Mouse (Mus musculus) embryo, embryonic 11 days (tissue): ENCODE results near the gene Rftn1.
"Not testable (repeated sequence)": the region's sequence is repeated elsewhere in the genome, so short reads cannot be mapped to it uniquely, and the experiment has no call there.

Experiments
- DNase-seq: peaks from one replicate; pipeline ENCODE4 v3.0.0-alpha.2; 2015

The Rftn1 gene

DNA sequence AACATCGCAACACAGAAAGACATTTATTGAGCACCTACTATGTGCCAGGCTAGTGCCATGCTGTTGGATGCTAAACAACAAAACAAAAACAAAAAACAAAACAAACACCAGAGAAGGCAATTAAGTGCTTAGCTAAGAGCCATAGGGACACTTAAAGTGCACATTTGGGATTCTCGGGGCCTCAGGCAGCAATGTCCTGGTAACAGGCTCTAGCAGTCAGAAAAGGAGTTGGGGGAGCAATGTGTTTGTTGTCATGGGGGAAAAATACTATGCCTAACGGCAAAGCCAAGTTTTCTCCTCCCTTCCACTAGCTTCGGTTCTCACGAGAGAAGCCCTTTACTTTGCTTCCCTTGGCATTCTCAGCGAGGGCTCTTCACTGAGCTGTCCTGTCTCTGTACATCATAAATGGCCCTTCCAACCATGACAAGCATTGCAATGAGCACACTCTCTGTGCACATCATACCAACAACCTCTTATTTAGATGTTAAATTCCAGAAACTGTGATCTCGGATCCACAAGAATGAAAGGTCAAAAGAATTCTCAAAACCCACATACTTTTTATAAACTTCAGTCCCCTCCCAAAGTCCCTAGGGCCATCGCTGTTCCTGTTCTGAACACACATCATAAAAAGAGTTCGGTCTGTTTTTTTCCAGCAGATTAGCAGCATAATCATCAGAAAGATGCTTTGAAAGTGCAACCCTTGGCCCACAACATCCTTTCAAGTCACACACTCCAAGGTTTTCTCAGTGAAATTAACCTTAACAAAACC is 63.2 kb downstream of the Rftn1 start:
- no peak for DNase-seq

- no peak for DNase-seq
Observed at GRCm38 (mm10) chr17:50126545-50126944, 63.9 kb downstream of the Rftn1 start.

GRCm38 (mm10) chr17:50125900-50126299 is 64.6 kb downstream of the Rftn1 start:
- DNase-seq: no peak

DNA sequence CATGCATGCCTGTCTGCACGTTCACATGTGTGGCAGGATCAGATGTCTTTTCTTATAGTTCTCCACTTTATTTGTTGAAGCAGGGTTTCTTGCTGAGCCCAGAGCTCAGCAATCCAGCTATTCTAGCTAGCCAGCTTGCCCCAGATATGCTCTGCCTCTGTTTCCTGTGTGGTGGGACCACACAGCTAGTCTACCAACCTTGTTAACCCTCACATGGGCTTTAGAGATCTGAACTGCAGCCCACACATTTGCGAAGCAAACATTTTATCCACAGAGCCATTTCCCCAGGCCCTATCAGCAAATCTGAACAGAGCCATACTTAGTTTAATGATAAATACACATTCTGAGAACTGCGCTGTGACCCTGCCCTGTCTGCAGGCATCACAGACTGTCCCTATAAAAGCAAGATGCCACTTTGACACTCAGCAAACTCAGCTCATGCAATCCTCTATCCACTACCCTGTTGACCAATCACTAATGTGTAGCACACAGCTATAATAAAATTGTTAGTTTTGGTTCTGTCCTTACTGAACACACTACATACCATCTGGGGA is 65.2 kb downstream of the Rftn1 start:
- no peak for DNase-seq

- no peak for DNase-seq
Observed at GRCm38 (mm10) chr17:50124708-50125107, 65.8 kb downstream of the Rftn1 start.

GRCm38 (mm10) chr17:50122555-50122954 is 67.9 kb downstream of the Rftn1 start:
- DNase-seq: no peak

- no peak for DNase-seq
Observed at GRCm38 (mm10) chr17:50120098-50120497, 70.4 kb downstream of the Rftn1 start.

DNA sequence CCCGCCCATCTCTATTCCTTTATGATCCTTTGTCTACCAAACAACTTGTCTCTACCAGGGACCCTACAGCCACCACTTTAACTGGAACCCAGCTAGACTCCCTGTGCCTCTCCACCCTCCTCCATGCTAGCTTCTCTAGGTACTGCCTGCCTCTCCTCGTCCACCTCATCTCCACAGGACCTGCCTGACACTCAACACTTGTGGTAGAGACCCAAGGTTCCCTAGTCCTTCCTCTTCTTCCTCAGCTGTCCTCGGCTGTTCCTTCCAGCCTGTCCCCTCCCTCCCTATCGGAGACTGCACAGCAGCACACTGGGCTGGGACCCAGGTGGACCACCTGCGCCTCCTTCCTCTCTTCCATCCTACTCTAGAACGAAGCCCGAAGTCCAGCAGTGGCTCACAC is 73.0 kb downstream of the Rftn1 start:
- no peak for DNase-seq

DNA sequence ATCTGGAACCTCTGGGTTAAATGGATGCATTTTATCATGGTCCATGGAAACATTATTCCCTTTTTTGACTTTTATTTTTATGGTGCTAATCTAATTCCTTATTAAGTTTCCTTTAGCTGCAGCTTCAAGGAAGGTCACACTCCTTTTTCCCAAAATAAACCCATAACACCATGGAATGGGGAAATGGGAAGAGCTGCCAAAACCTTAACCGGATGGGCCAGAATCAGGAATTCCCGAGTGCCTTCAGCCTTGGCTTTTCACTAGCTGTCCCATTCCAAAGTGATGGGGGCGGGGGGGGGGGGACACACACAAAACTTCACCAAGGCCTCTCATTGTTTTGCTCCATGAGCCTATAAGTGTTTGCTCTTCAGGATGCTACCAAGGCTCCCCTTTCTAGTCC is 73.5 kb downstream of the Rftn1 start:
- DNase-seq: no peak

- DNase-seq: not testable (repeated sequence)
Observed at GRCm38 (mm10) chr17:50116401-50116800, 74.1 kb downstream of the Rftn1 start.

- not testable (repeated sequence) for DNase-seq
Observed at GRCm38 (mm10) chr17:50115716-50116115, 74.8 kb downstream of the Rftn1 start.

DNA sequence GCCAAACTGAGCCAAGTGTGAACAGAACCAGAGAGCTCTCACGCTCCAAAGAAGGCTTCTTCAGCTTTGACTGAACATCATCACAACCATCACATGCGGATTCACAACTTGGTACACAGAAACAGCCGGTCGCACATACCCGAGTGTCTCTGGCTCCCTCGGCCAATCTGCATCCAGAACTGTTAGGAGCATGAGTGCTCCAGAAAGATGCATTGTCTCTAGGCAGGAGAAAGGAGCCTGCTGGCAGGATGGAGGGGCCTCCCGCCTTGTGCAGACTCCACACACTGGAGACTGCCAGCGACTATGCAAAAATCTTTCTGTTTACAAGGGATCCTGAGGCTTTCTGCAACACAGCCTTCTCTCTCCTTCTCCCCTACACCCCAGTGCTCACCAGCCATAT is 75.8 kb downstream of the Rftn1 start:
- DNase-seq: no peak

GRCm38 (mm10) chr17:50110650-50111415 is 79.6 kb downstream of the Rftn1 start:
- no peak for DNase-seq

- no peak for DNase-seq
Observed at GRCm38 (mm10) chr17:50106811-50107210, 83.7 kb downstream of the Rftn1 start.

DNA sequence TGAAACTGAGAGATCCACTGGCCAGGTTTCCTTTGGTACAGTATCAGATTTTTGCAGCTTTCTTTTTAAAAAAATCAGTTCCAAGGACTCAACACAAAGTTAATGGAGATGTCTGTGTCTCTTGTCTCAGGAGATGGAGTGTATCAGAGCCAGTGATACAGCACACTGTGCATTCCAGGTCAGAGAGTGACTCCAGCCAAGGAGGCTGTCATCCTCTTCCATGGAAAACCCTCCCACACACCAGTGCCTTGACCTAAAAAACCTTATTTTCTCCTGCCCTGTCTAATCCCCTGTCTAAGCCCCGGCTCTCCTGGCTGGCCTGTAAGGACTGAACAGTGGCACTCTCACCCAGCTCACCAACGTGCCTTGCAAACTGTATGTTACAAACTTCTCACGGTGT is 86.3 kb downstream of the Rftn1 start:
- DNase-seq: no peak

DNA sequence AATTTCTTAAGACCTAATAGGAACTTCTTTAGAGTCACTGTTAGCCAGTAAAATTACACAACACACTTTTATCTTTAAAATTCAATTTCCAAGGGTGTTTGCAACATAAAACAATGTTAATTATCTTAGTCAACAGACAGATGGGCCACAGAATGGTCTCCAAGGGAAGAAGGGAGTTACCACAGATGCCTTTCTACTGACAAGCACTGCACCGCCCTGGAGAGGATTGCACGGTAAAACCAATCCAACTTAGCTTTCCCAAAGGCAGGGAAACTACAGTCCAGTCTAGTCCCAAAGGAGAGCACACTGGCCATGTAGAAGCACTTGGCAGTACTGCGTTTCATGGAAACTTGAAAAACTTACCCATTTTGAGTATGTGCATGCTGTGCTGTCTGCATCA is 89.1 kb downstream of the Rftn1 start:
- DNase-seq: no peak

DNA sequence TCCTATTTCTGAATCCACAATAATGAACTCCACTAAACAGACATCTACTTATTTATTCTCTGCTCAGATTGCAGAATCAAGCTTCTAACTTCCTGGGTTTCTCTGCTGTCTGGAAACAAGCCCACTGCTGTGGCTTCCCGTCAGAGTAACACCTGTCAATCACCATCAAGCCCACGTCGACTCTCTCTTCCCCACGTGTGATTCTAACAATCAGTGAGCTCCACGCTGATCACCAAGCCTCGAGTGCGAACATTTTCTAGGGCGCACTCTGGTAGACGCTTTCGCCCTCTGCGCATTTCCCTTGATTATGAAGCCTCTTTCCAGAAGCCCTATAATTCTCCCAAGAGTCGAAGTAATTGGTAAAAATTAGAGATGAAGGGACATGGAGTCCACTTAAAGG is 90.4 kb downstream of the Rftn1 start:
- no peak for DNase-seq

DNA sequence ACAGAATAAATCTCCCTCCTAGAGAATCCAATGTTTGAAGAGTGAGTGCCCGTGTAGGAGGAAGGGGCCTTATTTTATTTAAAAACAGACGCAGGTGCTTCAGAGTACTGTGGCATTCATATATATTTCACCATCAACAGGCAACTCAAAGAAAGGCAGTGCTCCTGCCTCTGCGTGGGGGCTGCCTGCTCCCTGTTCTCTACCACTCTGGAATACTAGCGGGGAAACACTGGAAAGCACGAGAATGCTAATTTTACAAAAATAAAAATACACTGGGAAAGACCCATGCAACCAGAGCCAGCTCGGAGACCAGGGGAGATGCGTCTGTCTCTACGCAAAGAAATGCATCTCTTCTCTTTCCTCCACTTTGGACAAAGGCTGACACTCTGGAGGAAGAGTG is 91.1 kb downstream of the Rftn1 start:
- DNase-seq: no peak

DNA sequence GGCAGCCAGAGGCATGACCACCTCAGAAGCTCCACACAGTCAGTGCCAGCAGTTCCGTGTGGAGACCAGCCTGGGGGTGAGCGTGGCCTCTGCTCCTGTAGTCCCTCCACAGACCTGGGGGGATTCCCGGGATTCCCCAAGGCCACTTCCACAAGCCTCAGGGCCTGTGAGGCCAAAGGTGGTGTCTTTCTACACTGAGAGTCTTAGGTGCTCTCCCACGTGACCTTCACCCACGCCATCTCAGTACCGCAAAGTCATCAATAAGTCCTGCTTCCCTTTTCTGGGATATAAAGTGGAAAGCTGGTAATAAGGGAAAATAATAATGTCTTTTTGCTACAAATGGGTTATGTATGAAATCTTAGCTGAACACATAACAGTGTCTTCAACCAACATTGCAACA is 92.2 kb downstream of the Rftn1 start:
- no peak for DNase-seq

GRCm38 (mm10) chr17:50097831-50098230 is 92.6 kb downstream of the Rftn1 start:
- DNase-seq: no peak

DNA sequence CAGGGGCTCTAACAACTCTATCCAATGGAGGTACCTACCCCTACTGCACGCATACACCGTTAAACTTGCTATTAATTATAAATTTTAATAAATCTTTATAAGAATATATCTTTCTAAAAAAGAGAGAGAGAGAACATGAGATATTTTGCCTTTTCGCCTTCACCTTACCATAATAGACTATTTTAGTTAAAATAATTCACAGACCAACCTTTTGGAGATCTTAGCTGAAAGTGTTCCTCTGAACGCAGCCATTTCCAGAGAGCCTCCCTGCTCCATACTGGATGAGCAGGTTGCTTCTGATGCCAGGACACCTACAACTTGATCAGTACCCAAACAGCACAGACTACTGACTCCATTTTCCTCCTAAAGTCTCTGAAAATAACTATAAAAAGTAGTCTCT is 94.2 kb downstream of the Rftn1 start:
- no peak for DNase-seq

GRCm38 (mm10) chr17:50094596-50094995 is 95.9 kb downstream of the Rftn1 start:
- no peak for DNase-seq

GRCm38 (mm10) chr17:50094077-50094476 is 96.4 kb downstream of the Rftn1 start:
- no peak for DNase-seq

DNA sequence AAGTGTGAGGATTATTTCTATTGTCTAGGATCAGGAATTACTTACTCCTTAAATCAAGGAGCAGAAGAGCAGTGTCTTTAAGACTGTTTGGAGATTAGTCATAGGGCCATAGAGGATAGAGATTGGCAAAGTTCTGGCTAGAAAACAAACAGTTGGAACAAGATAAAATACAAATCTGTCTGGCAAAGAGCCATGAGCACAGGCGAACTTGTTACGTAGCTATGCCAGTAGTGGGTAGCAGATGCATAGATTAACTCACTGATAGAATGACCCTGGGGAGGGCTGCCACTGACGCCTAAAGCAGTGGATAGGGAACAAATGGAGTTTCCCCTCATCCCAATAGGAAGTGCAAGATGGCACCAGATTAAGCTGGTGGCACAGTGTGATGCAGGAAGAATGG is 97.1 kb downstream of the Rftn1 start:
- DNase-seq: no peak
